Mouse (Mus musculus) thymus, adult 2 months (tissue): ENCODE data around the gene Omd. TPM values are rescaled to one million over a fixed set of nuclear protein-coding genes. Genes with fewer than 3 reads are reported as not detected.
"Not testable (repeated sequence)": the region's sequence is repeated elsewhere in the genome, so short reads cannot be mapped to it uniquely, and the experiment has no call there.

Experiments
- DNase-seq: peaks from one replicate; pipeline ENCODE4 v3.0.0; 2021
- H3K27ac ChIP-seq: fragments of 200-500 bp; 2 replicates; pipeline ENCODE4 v1.5.1; 2012; ENCODE audit warnings: low read length, control low read depth; ENCODE audit not compliant: control insufficient read depth, insufficient read depth
- H3K27me3 ChIP-seq: fragments of 200-500 bp; 2 replicates; pipeline ENCODE4 v1.6.1; 2012; ENCODE audit warnings: mild to moderate bottlenecking, low read length, moderate library complexity, mixed read lengths; ENCODE audit not compliant: control insufficient read depth, insufficient read depth
- H3K36me3 ChIP-seq: fragments of 200-500 bp; 2 replicates; pipeline ENCODE4 v1.6.1; 2012; ENCODE audit warnings: mild to moderate bottlenecking, low read length, moderate library complexity; ENCODE audit not compliant: control insufficient read depth, insufficient read depth
- H3K4me1 ChIP-seq: fragments of 200-500 bp; replicated peaks from 2 replicates; pipeline ENCODE4 v1.6.1; 2012; ENCODE audit warnings: low read length; ENCODE audit not compliant: control insufficient read depth, insufficient read depth
- H3K4me3 ChIP-seq: fragments of 200-500 bp; 2 replicates; pipeline ENCODE4 v1.5.1; 2012; ENCODE audit warnings: mild to moderate bottlenecking, low read length, control low read depth, moderate library complexity; ENCODE audit not compliant: control insufficient read depth, insufficient read depth
- CTCF ChIP-seq: fragments of 200-500 bp; IDR thresholded peaks from 2 replicates; pipeline ENCODE4 v1.5.1; 2012; ENCODE audit warnings: mild to moderate bottlenecking, control low read depth, low read length, moderate library complexity, borderline replicate concordance; ENCODE audit not compliant: control insufficient read depth, poor library complexity, insufficient read depth; ENCODE audit errors: extremely low read depth
- POLR2A ChIP-seq: fragments of 200-500 bp; IDR thresholded peaks from 2 replicates; pipeline ENCODE4 v1.6.1; 2012; ENCODE audit warnings: mild to moderate bottlenecking, low read length, control low read depth, moderate library complexity; ENCODE audit not compliant: control insufficient read depth, poor library complexity, insufficient read depth; ENCODE audit errors: extremely low read depth
- WGBS: fragments of 180-500 bp; shearing (Covaris S2); methylation state at CpG from one replicate; pipeline ENCODE4 v1.1.7; 2018; 5-methylcytosine and 5-hydroxymethylcytosine counted together
- polyA plus RNA-seq: library from polyadenylated mRNA; depleted of rRNA; stranded (reverse); fragments of >200 nt; gene quantifications from 2 replicates; pipeline ENCODE4 v1.2.3, GENCODE M21; 2012

The Omd gene
- polyA plus RNA-seq, 1 experiment = not detected

- Histone ChIP-seq H3K4me1 (no peaks in the 10 kb centered on the region), H3K4me3 (no peak overlapping the region), H3K27me3 (no peaks in the 10 kb centered on the region), H3K27ac (no peak overlapping the region), H3K36me3 (no peaks in the 10 kb centered on the region)
- no peak for TF ChIP-seq CTCF
- no peak for TF ChIP-seq POLR2A
- DNase-seq = no peak
- 97% methylated on average over 3 of the region's 3 CpGs for WGBS
Measured at GRCm38 (mm10) chr13:49570371-49570770, 11.9 kb upstream of the Omd start.

GRCm38 (mm10) chr13:49571418-49571817 lies 10.8 kb upstream of the Omd start:
- Histone ChIP-seq H3K36me3 (no peaks in the 10 kb centered on the region), H3K27me3 (no peaks in the 10 kb centered on the region), H3K27ac (no peak overlapping the region), H3K4me1 (no peaks in the 10 kb centered on the region), H3K4me3 (no peak overlapping the region)
- no peak for DNase-seq
- WGBS = 96% methylated on average over 2 of the region's 2 CpGs
- TF ChIP-seq CTCF (no peak), POLR2A (no peak)

DNA sequence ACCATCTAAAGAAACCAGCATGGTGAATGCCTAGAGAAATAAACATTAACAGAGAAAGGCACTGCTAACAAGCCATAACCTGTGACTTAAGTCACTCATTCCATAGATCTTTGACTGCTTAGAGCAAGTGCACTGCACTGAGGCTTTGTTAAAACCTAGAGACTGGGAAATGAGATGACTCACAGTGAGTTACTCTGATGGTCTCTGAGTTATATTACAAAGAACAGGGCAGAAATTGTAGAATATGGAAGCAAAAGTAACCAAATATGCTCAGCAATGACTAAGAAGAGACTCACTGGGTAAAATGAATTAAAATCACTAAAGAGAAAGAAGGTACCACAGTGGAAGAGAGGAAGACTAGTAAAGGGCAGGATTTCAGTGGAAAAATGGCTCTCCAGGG lies 1.6 kb downstream of the Omd start:
- no peak for TF ChIP-seq CTCF
- no peaks in the 10 kb centered on the region for H3K4me1 ChIP-seq
- H3K36me3 ChIP-seq = no peaks in the 10 kb centered on the region
- H3K27ac ChIP-seq = no peak overlapping the region
- H3K4me3 ChIP-seq = no peak overlapping the region
- DNase-seq = no peak
- H3K27me3 ChIP-seq = no peaks in the 10 kb centered on the region

DNA sequence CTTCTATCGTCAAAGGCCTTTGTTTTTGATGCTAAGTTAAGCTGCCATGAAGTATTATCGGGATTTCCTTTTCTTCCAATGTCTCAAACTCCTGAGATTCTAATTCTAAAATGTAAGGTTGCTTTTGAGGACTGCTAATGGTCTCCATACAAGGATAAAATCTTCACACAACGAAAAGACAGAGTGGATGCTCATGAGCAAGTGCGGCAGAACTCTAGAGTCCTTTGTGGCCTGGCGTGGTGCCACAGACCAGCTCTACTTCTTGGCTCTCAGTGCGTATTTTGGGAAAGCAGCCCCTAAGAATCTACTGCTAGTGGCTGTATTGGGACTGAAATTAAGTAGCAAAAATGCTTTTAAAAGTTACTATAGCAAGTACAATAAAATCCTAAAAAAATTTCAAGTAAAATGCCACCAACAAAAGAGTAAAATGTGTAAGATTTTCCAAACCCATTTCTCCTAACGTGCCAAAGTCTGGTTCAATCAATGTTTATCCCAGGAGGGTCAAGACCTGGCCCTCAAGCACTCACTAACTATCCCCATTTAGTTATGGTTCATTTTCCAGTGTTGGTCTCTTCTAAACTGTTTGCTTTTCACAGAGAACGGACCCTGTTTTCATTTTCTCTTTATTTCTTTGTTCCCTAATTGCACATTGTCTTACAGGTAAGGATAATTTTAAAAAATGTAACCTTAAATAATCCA lies 2.2 kb downstream of the Omd start:
- Histone ChIP-seq H3K27ac (no peak overlapping the region), H3K27me3 (no peaks in the 10 kb centered on the region), H3K4me3 (no peak overlapping the region), H3K4me1 (no peaks in the 10 kb centered on the region), H3K36me3 (no peaks in the 10 kb centered on the region)
- no peak for TF ChIP-seq POLR2A
- WGBS = 86% methylated on average over 8 of the region's 8 CpGs
- DNase-seq = no peak

- Histone ChIP-seq H3K4me1 (no peaks in the 10 kb centered on the region), H3K36me3 (no peaks in the 10 kb centered on the region), H3K4me3 (no peak overlapping the region), H3K27me3 (no peaks in the 10 kb centered on the region), H3K27ac (no peak overlapping the region)
- 98% methylated on average over 6 of the region's 6 CpGs for WGBS
- DNase-seq = no peak
- no peak for TF ChIP-seq POLR2A
- TF ChIP-seq CTCF = no peak
Measured at GRCm38 (mm10) chr13:49586062-49586461, 3.8 kb downstream of the Omd start.

GRCm38 (mm10) chr13:49602541-49602940 lies 20.3 kb downstream of the Omd start:
- not testable (repeated sequence) for DNase-seq, H3K4me3 ChIP-seq, H3K4me1 ChIP-seq, H3K36me3 ChIP-seq, H3K27me3 ChIP-seq, H3K27ac ChIP-seq
- WGBS = 99% methylated on average over 2 of the region's 2 CpGs

DNA sequence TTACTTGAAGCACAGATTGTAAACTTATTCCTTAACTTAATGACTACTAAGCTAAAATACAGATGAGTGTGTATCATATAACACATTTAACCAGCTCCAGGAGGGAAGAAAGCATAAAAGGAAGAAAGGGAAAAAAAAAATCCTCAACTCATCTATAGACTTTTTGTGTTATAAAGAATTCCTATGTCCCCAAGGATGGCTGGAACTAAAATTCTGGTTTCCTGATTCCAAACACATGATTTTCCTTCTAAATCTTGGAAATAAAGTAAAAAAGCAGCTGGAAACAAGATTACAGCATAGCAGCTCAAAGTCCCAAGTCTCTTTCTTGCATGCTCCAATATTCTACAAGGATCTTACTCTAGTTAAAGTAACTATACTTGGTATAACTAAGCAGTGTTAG lies 21.3 kb downstream of the Omd start:
- no peaks in the 10 kb centered on the region for H3K27me3 ChIP-seq
- no peaks in the 10 kb centered on the region for H3K36me3 ChIP-seq
- H3K4me1 ChIP-seq = no peaks in the 10 kb centered on the region
- TF ChIP-seq POLR2A = no peak
- TF ChIP-seq CTCF = no peak
- no peak for DNase-seq
- H3K4me3 ChIP-seq = no peak overlapping the region
- H3K27ac ChIP-seq = no peak overlapping the region
